Mouse (Mus musculus): Measurements from ENCODE around the gene Nfil3. TPM values are rescaled to one million over a fixed set of nuclear protein-coding genes. Genes with fewer than 3 reads are reported as not detected.

Gene Nfil3
- polyA plus RNA-seq, 1 experiment from 2014 or later: 58.4 TPM

DNA sequence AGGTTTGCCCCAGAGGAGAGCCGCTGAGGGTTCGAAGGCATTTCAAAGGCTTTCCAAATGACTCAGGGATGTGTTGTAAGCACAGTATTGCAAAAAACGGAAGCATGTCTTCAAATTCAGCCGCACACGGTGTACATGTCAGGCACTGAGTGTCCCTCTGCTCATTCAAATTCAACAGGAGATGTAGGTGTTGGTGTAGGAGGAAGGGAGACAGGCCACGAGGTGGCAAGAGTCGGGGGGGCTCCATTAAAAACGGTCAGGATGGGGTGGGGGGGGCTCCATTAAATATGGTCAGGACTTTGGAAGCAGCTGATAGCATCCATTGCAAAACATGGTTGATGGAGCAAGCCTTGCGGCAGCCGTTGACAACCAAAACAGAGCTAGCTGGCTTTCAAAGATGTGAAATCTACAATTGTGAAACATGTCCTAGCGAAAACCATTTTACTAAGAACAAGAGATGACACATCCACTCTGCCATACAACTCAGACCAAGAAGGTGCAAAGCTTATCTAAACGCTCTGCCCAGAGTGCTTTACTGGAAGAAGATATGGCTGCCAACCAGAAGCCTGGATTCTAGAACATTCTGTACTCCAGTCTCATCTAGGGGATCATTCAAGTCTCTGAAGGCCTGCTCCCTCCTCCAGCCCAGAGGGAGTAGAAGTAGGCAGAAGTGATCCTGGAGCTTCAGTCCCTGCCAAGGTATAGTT, 4.8 kb upstream of the Nfil3 start:
- in situ Hi-C loops (cut with MboI; ENCODE audit: low pct_unique_long_range_greater_than_20kb): loop anchor here (5.0 to 25.0 kb wide), 3 partner anchors 112 to 748 kb away; no protein-coding TSS in a partner anchor
- TF ChIP-seq CTCF (IDR thresholded peaks at IDR 0.05): no peak
- CTCF ChIA-PET: interaction anchor here (0.9 to 3.4 kb wide), 6 partner anchors 8 to 338 kb away, joined by 3 to 10 read pairs (median 4); no protein-coding TSS in a partner anchor
- POLR2A ChIA-PET: no interaction called here
- ATAC-seq (no peak), DNase-seq (ENCODE audit: low read depth, low spot score) (no peak)
- H3K27me3 ChIP-seq: no peaks in the 10 kb centered on the region

DNA sequence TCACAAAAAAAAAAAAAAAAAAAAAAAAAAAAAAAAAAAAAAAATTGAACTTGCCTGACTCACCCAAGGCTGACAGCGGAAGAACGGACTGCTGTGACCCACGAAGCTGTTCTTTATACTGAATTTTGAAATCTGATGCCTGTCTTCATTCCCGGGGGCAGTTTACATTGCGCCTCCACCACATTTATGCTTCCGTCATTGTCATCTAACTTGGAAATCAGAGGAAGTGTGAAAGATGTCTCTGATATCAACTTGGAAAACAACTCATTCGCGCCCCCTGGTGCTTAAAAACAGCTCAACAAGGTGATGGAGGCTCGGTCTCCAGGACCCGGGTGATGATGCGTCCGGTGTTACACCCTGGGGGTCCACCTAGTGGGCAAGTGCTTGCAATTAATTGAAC, 1.8 kb upstream of the Nfil3 start:
- ChIA-PET CTCF (interaction anchor here (0.8 to 2.8 kb wide), 16 partner anchors 9 to 332 kb away, joined by 3 to 11 read pairs (median 4); no protein-coding TSS in a partner anchor), POLR2A (interaction anchor here (0.6 to 1.9 kb wide), 7 partner anchors 12 to 332 kb away, joined by 4 to 8 read pairs (median 5); no protein-coding TSS in a partner anchor)
- no peaks in the 10 kb centered on the region for H3K27me3 ChIP-seq
- no peak for TF ChIP-seq CTCF (IDR thresholded peaks at IDR 0.05)
- in situ Hi-C loops (cut with MboI; ENCODE audit: low pct_unique_long_range_greater_than_20kb): loop anchor here (25.0 kb wide), 1 partner anchor 745 kb away; no protein-coding TSS in a partner anchor
- ATAC-seq (no peak), DNase-seq (ENCODE audit: low read depth, low spot score) (no peak)

DNA sequence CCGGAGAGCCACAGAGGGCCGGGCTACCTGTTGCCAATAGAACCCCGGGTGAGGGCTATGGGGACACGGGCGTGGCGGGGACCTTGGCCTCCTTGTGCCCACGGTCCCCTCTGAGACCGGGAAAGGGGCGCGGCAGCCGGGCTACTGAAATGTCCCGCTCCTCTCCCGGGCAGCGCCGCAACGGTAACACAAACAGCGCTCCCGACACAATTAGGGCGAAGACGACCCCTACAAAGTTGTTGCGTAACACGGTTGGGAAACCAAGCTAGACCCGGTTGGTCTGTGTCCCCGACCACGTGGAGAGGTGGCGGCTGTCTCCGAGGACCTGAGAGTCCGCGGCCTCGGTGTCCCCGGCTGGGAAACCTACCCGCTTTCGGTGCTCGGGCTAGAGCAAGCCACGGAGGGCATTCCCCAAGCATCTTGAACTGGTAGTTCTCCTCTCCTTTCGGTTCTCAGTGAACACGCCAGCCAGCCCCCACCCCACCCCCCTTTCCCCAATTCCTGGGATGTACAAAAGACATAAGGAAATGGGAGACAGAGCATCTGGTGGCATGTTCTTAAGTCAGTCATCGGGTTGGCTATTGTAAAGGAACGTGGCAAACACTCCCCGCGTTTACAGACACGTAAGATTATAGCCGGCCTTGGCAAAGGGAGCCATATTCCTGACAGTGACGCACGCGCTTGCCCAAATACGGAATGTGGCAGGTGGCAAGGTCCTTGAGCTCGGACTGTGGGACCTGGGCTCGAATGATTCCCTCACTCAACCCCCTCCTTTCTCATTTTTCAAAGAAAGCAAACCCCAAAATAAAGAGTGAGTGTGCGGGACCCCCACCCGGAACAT, 788 bp upstream of the Nfil3 start:
- ATAC-seq (peak; percentile 27), DNase-seq (ENCODE audit: low read depth, low spot score) (no peak)
- no peak for TF ChIP-seq CTCF (IDR thresholded peaks at IDR 0.05)
- no peaks in the 10 kb centered on the region for H3K27me3 ChIP-seq
- ChIA-PET POLR2A (interaction anchor here (0.6 to 1.9 kb wide), 13 partner anchors 10 to 331 kb away, joined by 3 to 8 read pairs (median 4); partner anchors contain the start of gene Auh), CTCF (interaction anchor here (1.0 to 2.8 kb wide), 12 partner anchors 14 to 327 kb away, joined by 3 to 11 read pairs (median 4); no protein-coding TSS in a partner anchor)
- in situ Hi-C loops (cut with MboI; ENCODE audit: low pct_unique_long_range_greater_than_20kb): loop anchor here (25.0 kb wide), 1 partner anchor 744 kb away; no protein-coding TSS in a partner anchor

DNA sequence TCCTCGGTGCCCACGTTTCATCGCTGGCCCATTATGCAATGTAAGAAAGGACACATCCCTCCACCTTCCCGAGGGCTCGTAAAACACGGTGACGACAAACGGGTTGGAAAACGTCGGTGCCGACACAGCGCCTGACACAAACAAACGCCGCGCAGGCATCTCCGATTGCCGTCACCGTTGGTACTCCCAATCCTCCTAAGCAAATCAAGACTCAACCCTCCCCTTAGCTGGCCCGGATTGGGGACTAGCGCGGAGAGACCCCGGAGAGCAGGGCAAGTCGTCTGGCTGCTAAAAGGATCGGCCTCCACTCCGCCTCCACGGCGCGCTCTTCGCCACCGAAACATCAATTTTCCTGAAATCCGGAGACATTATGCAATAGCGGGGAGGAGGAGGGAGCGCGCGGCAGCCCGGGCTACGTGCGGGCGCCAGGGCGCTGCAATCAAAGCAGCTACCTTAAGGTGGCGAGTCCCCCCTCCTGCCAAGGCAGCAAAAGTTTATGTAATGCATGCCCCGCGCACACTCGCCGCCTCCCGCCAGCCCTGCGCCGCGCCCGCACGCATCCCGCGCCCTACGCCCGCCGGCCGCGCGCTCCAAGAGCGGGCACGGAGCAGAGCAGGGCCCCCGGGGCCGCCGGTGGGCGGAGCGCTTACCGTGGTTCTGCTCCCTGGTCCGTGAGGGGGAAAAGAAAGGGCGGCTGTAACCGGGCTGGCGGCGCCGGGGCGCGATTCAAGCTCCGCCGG, 492 bp downstream of the Nfil3 start:
- ChIA-PET CTCF (interaction anchor here (0.9 to 1.2 kb wide), 2 partner anchors 15 to 101 kb away, joined by 3 read pairs; no protein-coding TSS in a partner anchor), POLR2A (interaction anchor here (1.0 to 1.8 kb wide), 7 partner anchors 11 to 269 kb away, joined by 3 to 8 read pairs (median 4); partner anchors contain the start of gene Auh)
- DNase-seq (ENCODE audit: low read depth, low spot score) (no peak), ATAC-seq (peak; percentile 33)
- no peaks in the 10 kb centered on the region for H3K27me3 ChIP-seq
- in situ Hi-C loops (cut with MboI; ENCODE audit: low pct_unique_long_range_greater_than_20kb): loop anchor here (25.0 kb wide), 1 partner anchor 743 kb away; no protein-coding TSS in a partner anchor
- TF ChIP-seq CTCF (IDR thresholded peaks at IDR 0.05): no peak

DNA sequence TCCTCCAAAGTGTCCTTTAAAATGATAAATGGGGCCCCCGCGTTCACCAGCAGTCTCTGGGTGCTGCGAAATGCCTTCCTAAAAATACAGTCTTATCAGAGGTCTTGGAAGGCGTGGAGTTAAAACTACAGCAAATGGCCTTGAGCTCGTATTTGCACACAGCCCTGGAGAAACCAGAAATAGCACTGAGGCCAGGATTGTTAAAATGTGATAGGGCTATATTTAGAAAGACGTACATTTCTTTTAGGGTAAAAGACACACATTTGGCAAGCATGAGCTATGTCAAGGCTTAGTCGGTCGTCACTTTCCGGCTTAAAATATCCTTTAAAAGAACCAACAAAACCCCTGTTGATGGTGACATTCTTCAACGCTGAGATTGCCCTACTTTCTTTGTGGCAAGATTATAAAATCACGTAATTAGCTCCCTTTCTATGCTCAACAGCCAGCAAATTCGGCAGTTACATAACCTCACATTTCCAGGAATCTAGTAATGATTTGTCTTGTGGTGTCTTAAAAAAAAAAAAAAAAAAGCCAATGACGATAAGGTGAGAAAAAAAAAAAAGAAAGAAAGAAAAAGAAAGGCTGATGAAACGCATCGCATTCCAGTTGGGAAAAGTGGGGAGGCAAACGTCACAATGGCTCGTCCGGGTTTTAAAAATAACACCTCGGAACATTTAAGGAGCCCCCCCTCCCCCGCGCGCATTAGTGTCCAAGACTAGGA, 1.4 kb downstream of the Nfil3 start:
- in situ Hi-C loops (cut with MboI; ENCODE audit: low pct_unique_long_range_greater_than_20kb): loop anchor here (5.0 to 25.0 kb wide), 3 partner anchors 152 to 742 kb away; no protein-coding TSS in a partner anchor
- no peak for DNase-seq (ENCODE audit: low read depth, low spot score)
- CTCF ChIA-PET: interaction anchor here (1.2 kb wide), 1 partner anchor 155 kb away, joined by 4 read pairs; no protein-coding TSS in a partner anchor
- H3K27me3 ChIP-seq: no peaks in the 10 kb centered on the region
- TF ChIP-seq CTCF (IDR thresholded peaks at IDR 0.05): no peak
- POLR2A ChIA-PET: interaction anchor here (0.7 to 1.8 kb wide), 5 partner anchors 50 to 268 kb away, joined by 3 to 5 read pairs (median 4); partner anchors contain the start of gene Auh
- no peak for ATAC-seq

DNA sequence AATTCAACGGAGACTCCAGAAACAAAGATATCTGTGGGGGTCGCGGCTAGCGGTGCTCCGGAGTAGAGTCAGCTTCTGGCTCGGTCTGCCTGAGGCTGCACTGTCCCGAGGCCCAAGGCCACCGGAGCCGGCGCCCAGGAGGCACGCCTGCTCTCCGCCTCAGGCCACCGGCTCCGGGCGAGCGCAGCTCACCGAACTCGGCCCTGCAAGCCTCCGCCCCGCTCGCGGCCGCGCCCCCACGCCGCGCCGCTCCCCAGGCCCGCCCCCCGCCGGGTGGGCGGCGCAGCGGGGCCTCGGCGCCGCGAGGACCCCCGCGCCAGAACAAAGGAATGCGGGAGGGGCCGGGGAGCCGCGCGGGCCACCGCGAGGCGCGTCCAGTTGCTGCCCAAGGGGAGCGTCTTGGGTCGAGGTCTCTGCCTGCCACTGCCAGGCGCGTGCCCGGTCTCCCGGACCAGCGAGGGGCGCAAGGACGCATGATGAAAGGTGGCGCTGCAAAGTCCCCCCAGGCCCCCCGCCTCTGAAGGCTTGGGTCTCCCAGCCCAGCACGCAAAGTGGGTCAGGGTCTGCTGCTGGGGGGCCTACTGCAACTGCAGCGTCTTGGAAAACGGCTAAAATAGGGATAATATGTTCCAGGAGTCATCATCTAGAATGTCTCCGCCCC, 2.4 kb downstream of the Nfil3 start:
- TF ChIP-seq CTCF (IDR thresholded peaks at IDR 0.05): no peak
- POLR2A ChIA-PET: interaction anchor here (0.7 to 1.1 kb wide), 2 partner anchors 13 to 86 kb away, joined by 3 to 6 read pairs; no protein-coding TSS in a partner anchor
- in situ Hi-C loops (cut with MboI; ENCODE audit: low pct_unique_long_range_greater_than_20kb): loop anchor here (5.0 to 25.0 kb wide), 3 partner anchors 151 to 741 kb away; no protein-coding TSS in a partner anchor
- no peak for DNase-seq (ENCODE audit: low read depth, low spot score)
- CTCF ChIA-PET: interaction anchor here (0.9 to 1.8 kb wide), 4 partner anchors 86 to 266 kb away, joined by 3 to 5 read pairs (median 4); no protein-coding TSS in a partner anchor
- H3K27me3 ChIP-seq: no peaks in the 10 kb centered on the region
- no peak for ATAC-seq

DNA sequence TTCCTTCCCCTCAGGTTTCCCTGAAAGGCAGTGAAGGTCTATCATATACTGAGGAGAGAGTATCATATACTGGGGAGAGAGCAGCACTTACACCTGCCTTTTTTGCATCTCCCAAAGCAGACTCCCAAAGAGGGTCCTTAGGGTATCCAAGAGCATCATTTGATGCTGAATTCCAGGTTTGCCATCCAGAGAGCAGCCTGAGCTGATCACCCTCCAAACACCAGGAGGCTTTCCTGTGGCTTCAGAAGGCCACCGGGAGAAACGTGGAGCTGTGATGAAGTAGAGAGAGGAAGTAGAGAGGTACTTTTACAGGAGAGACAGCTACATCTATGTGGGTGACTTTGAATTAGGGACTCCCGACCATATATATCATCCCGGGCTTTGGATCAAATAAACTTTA, 3.1 kb downstream of the Nfil3 start:
- ChIA-PET POLR2A (interaction anchor here (1.1 kb wide), 2 partner anchors 86 to 265 kb away, joined by 5 to 6 read pairs; no protein-coding TSS in a partner anchor), CTCF (interaction anchor here (0.9 to 1.8 kb wide), 3 partner anchors 86 to 266 kb away, joined by 3 to 5 read pairs (median 4); no protein-coding TSS in a partner anchor)

DNA sequence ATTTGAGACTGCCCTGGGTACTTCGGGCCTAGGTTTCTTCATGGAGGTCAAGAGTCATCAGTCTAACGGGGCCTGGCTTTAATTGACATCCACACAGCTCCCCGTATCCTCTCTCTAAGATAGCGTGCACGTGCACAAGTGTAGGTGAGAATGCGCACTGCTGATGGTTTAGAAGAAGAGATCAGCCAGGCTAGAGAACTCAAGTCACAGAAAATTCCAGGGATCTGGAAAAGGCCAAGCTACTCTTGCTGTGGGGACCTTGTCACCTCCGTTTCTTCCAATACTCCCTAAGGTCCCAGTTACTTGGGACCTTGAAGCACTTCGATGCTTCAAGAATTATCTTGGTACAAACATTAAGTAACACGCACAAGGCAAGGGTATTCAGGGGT, 3.7 kb downstream of the Nfil3 start:
- in situ Hi-C loops (cut with MboI; ENCODE audit: low pct_unique_long_range_greater_than_20kb): loop anchor here (5.0 to 25.0 kb wide), 3 partner anchors 150 to 740 kb away; no protein-coding TSS in a partner anchor
- H3K27me3 ChIP-seq: no peaks in the 10 kb centered on the region

More for the DNA sequence above, 3.1 kb downstream of the Nfil3 start:
- no peak for TF ChIP-seq CTCF (IDR thresholded peaks at IDR 0.05)
- DNase-seq (ENCODE audit: low read depth, low spot score): no peak
- no peak for ATAC-seq
- in situ Hi-C loops (cut with MboI; ENCODE audit: low pct_unique_long_range_greater_than_20kb): loop anchor here (5.0 to 25.0 kb wide), 3 partner anchors 150 to 740 kb away; no protein-coding TSS in a partner anchor
- no peaks in the 10 kb centered on the region for H3K27me3 ChIP-seq

More for the DNA sequence above, 3.7 kb downstream of the Nfil3 start:
- no peak for ATAC-seq
- ChIA-PET POLR2A (interaction anchor here (1.1 kb wide), 3 partner anchors 85 to 265 kb away, joined by 4 to 6 read pairs (median 5); no protein-coding TSS in a partner anchor), CTCF (interaction anchor here (1.1 to 1.8 kb wide), 3 partner anchors 85 to 271 kb away, joined by 3 to 5 read pairs (median 3); no protein-coding TSS in a partner anchor)
- DNase-seq (ENCODE audit: low read depth, low spot score): no peak
- TF ChIP-seq CTCF (IDR thresholded peaks at IDR 0.05): no peak
